Mouse (Mus musculus) left cerebral cortex, adult 9 months (tissue): ENCODE measurements at regions not wholly inside any gene's neighbourhood (a gene's known extent, or its start where the extent isn't known, plus 50 kb on each side); places are given as distances from the start of the nearest gene placed in this dataset.

ENCODE experiments used
- DNase-seq, 2 experiments: peaks; one replicate each; pipeline ENCODE4 v3.0.0; 2022; ENCODE audit warnings: low spot score in 2 of 2

- DNase-seq = no peak
Measured at GRCm38 (mm10) chr12:33715997-33716396, 212.2 kb upstream of the Ferd3l start.

- no peak for DNase-seq
Measured at GRCm38 (mm10) chr12:33717053-33717452, 211.2 kb upstream of the Ferd3l start.

GRCm38 (mm10) chr12:33717601-33718260 is 210.5 kb upstream of the Ferd3l start:
- DNase-seq = no peak

- DNase-seq = no peak
Measured at GRCm38 (mm10) chr12:33719063-33719462, 209.2 kb upstream of the Ferd3l start.

- DNase-seq = no peak
Measured at GRCm38 (mm10) chr12:33731937-33732336, 196.3 kb upstream of the Ferd3l start.

GRCm38 (mm10) chr12:33775563-33776468 is 152.4 kb upstream of the Ferd3l start:
- DNase-seq = no peak

- no peak for DNase-seq
Measured at GRCm38 (mm10) chr12:33778477-33778876, 149.7 kb upstream of the Ferd3l start.

GRCm38 (mm10) chr12:33779898-33780297 is 148.3 kb upstream of the Ferd3l start:
- DNase-seq = no peak

GRCm38 (mm10) chr12:33804206-33804791 is 123.9 kb upstream of the Ferd3l start:
- DNase-seq = no peak

- DNase-seq = no peak
Measured at GRCm38 (mm10) chr12:33825571-33825970, 102.7 kb upstream of the Ferd3l start.

- DNase-seq = no peak
Measured at GRCm38 (mm10) chr12:33849088-33849487, 79.1 kb upstream of the Ferd3l start.

- DNase-seq = no peak
Measured at GRCm38 (mm10) chr12:33851736-33852135, 76.5 kb upstream of the Ferd3l start.
